Mouse (Mus musculus): Measurements from ENCODE around the gene Pkd1l2.

- TF ChIP-seq CTCF (IDR thresholded peaks at IDR 0.05; ENCODE audit: extremely low read depth, insufficient read depth, insufficient read length, insufficient replicate concordance) = no peak
- TF ChIP-seq POLR2A (IDR thresholded peaks at IDR 0.05; ENCODE audit: low read depth, low read length) = no peak
Observed at GRCm38 (mm10) chr8:116993095-116993867, 89.0 kb downstream of the Pkd1l2 start, which contains the start of gene Gcsh.

Data from spleen, adult 2 months (tissue).